8 mouse cellular contexts compared by ENCODE assay signal in genomic region chr3:52102601-52103530, GRCm38 (mm10). TPM values are rescaled to one million over a fixed set of nuclear protein-coding genes. Genes with fewer than 3 reads are reported as not detected.
DNase-seq lines count a peak whose midpoint lies in the region; ATAC-seq and TF ChIP-seq lines count a peak whose summit lies in the region.

No protein-coding gene starts in this region.

- H3K4me2 ChIP-seq in embryonic facial prominence, embryonic 15.5 days (replicated peaks) = peak overlapping the region; percentile 93
- H3K4me2 ChIP-seq in heart, embryonic 14.5 days (ENCODE audit: low read length) = peak overlapping the region; percentile 98
- H3K4me2 ChIP-seq in liver, embryonic 15.5 days = peak overlapping the region; percentile 94
- H3K4me2 ChIP-seq in neural tube, embryonic 11.5 days (ENCODE audit: low read depth) = peak overlapping the region; percentile 82
- peak overlapping the region; percentile 89 for H3K4me2 ChIP-seq in stomach, postnatal 0 days (replicated peaks; ENCODE audit: low read depth)

- H3K4me1 ChIP-seq in bone marrow, adult 2 months (ENCODE audit: control insufficient read depth, insufficient read depth, low read length) = no peaks in the 10 kb centered on the region
- H3K4me1 ChIP-seq in embryonic facial prominence, embryonic 15.5 days = peaks cover 5% of the 10 kb centered on the region; the same call in 1 of the 2 replicates
- H3K4me1 ChIP-seq in heart, embryonic 14.5 days (ENCODE audit: control insufficient read depth in 2 of 2, insufficient read depth in 2 of 2, low read length in 2 of 2) = peaks cover 0 to 7% of the 10 kb centered on the region in 2 experiments; a peak in 2 of 4 replicates
- H3K4me1 ChIP-seq in liver, embryonic 15.5 days (replicated peaks) = peaks cover 37% of the 10 kb centered on the region
- no peaks in the 10 kb centered on the region; the same call in 1 of the 2 replicates for H3K4me1 ChIP-seq in neural tube, embryonic 11.5 days (ENCODE audit: control insufficient read depth, insufficient read depth, low read length)
- no peaks in the 10 kb centered on the region for H3K4me1 ChIP-seq in stomach, postnatal 0 days (replicated peaks; ENCODE audit: control insufficient read depth, insufficient read depth)

- TF ChIP-seq POLR2A in bone marrow, adult 2 months (IDR thresholded peaks at IDR 0.05; ENCODE audit: borderline replicate concordance, control insufficient read depth, low read depth, low read length) = peak; percentile 59

- H3K4me3 ChIP-seq in C2C12 (ENCODE audit: insufficient read depth, poor library complexity, severe bottlenecking) = peak overlapping the region; percentile 64
- peak overlapping the region; percentile 82 for H3K4me3 ChIP-seq in bone marrow, adult 2 months (replicated peaks; ENCODE audit: control insufficient read depth, low read depth, low read length)
- peak overlapping the region; percentile 76 for H3K4me3 ChIP-seq in embryonic facial prominence, embryonic 15.5 days (replicated peaks)
- peak overlapping the region; percentile 61 to 62 for H3K4me3 ChIP-seq in heart, embryonic 14.5 days (ENCODE audit: control insufficient read depth in 1 of 2, insufficient read depth in 1 of 2, low read depth in 1 of 2, low read length in 2 of 2)
- peak overlapping the region; percentile 68 for H3K4me3 ChIP-seq in liver, embryonic 15.5 days (replicated peaks)
- peak overlapping the region; percentile 79 for H3K4me3 ChIP-seq in neural tube, embryonic 11.5 days (ENCODE audit: low read depth, low read length)
- peak overlapping the region; percentile 84 for H3K4me3 ChIP-seq in stomach, postnatal 0 days (ENCODE audit: low read depth, low read length)

- H3K79me3 ChIP-seq in C2C12 (ENCODE audit: low read depth) = peaks cover 11% of the 10 kb centered on the region

- WGBS in bone marrow, adult 2 months = under 1% methylated on average over 52 of the region's 52 CpGs
- under 1% methylated on average over 52 of the region's 52 CpGs for WGBS in embryonic facial prominence, embryonic 15.5 days
- WGBS in heart, embryonic 14.5 days = 0% methylated on average over 52 of the region's 52 CpGs
- under 1% methylated on average over 52 of the region's 52 CpGs for WGBS in liver, embryonic 15.5 days (ENCODE audit: insufficient replicate concordance)
- under 1% methylated on average over 51 of the region's 52 CpGs for WGBS in neural tube, embryonic 11.5 days
- WGBS in stomach, postnatal 0 days = 0% methylated on average over 44 of the region's 52 CpGs

- no peak for TF ChIP-seq CTCF in C2C12 (IDR thresholded peaks at IDR 0.05; ENCODE audit: control insufficient read depth, insufficient read depth, insufficient read length)
- TF ChIP-seq CTCF in bone marrow, adult 2 months (IDR thresholded peaks at IDR 0.05; ENCODE audit: control insufficient read depth, insufficient read depth, low read length) = no peak
- TF ChIP-seq CTCF in stomach, postnatal 0 days (IDR thresholded peaks at IDR 0.05; ENCODE audit: low read depth) = 0 out of 2 replicates have a peak, but pooled peaks have one; percentile 9

- no peaks in the 10 kb centered on the region for H3K9me3 ChIP-seq in embryonic facial prominence, embryonic 15.5 days (replicated peaks)
- H3K9me3 ChIP-seq in heart, embryonic 14.5 days (ENCODE audit: control insufficient read depth, low read length) = no peaks in the 10 kb centered on the region
- no peaks in the 10 kb centered on the region for H3K9me3 ChIP-seq in liver, embryonic 15.5 days (replicated peaks)
- H3K9me3 ChIP-seq in neural tube, embryonic 11.5 days (ENCODE audit: control insufficient read depth, low read length) = no peaks in the 10 kb centered on the region
- H3K9me3 ChIP-seq in stomach, postnatal 0 days (ENCODE audit: control insufficient read depth, low read length) = no peaks in the 10 kb centered on the region

- peaks cover 37% of the 10 kb centered on the region for H3K79me2 ChIP-seq in C2C12 (ENCODE audit: control insufficient read depth, insufficient read depth)

- no peak for TF ChIP-seq EP300 in stomach, postnatal 0 days (optimal IDR thresholded peaks at IDR 0.05)

- H3K27ac ChIP-seq in bone marrow, adult 2 months (ENCODE audit: control insufficient read depth, insufficient read depth, low read depth, low read length, poor library complexity) = peak overlapping the region; percentile 81
- peak overlapping the region; percentile 98 for H3K27ac ChIP-seq in embryonic facial prominence, embryonic 15.5 days (replicated peaks)
- H3K27ac ChIP-seq in heart, embryonic 14.5 days (replicated peaks in 1 of 2; ENCODE audit: control insufficient read depth in 1 of 2, insufficient read depth in 1 of 2, low read depth in 2 of 2, low read length in 2 of 2) = peak overlapping the region; percentile 93 to 99
- peak overlapping the region; percentile 90 for H3K27ac ChIP-seq in liver, embryonic 15.5 days (replicated peaks)
- peak overlapping the region; percentile 98 for H3K27ac ChIP-seq in neural tube, embryonic 11.5 days (ENCODE audit: low read depth, low read length)
- peak overlapping the region; percentile 99 for H3K27ac ChIP-seq in stomach, postnatal 0 days (replicated peaks)

- peak; percentile 87 for ATAC-seq in embryonic facial prominence, embryonic 15.5 days (ENCODE audit: insufficient number of reproducible peaks, low FRiP score, low TSS enrichment, low read depth)
- peak; percentile 82 for ATAC-seq in heart, embryonic 14.5 days (ENCODE audit: insufficient number of reproducible peaks, insufficient read depth, low FRiP score, low read depth)
- ATAC-seq in liver, embryonic 15.5 days (ENCODE audit: insufficient read depth) = peak; percentile 70
- ATAC-seq in neural tube, embryonic 11.5 days (ENCODE audit: insufficient read depth, low FRiP score, low TSS enrichment) = peak; percentile 69
- peak; percentile 35 for ATAC-seq in stomach, postnatal 0 days (ENCODE audit: low FRiP score, low TSS enrichment)

- peak overlapping the region; percentile 75 for H3ac ChIP-seq in C2C12 (ENCODE audit: control insufficient read depth, insufficient read length, low read depth)

- no peaks in the 10 kb centered on the region for H3K27me3 ChIP-seq in C2C12 (ENCODE audit: control insufficient read depth, insufficient read depth, insufficient read length)
- H3K27me3 ChIP-seq in embryonic facial prominence, embryonic 15.5 days = no peaks in the 10 kb centered on the region
- no peaks in the 10 kb centered on the region for H3K27me3 ChIP-seq in heart, embryonic 14.5 days (ENCODE audit: control insufficient read depth, insufficient read depth, low read length)
- 0 out of 2 replicates have a peak, but pooled peaks cover 11% of the 10 kb centered on the region for H3K27me3 ChIP-seq in liver, embryonic 15.5 days
- H3K27me3 ChIP-seq in neural tube, embryonic 11.5 days (ENCODE audit: control insufficient read depth, insufficient read depth, low read length) = no peaks in the 10 kb centered on the region
- no peaks in the 10 kb centered on the region for H3K27me3 ChIP-seq in stomach, postnatal 0 days (ENCODE audit: control insufficient read depth, insufficient read depth, low read length)

- H3K36me3 ChIP-seq in C2C12 (ENCODE audit: control insufficient read depth, insufficient read depth) = no peaks in the 10 kb centered on the region
- H3K36me3 ChIP-seq in embryonic facial prominence, embryonic 15.5 days = no peaks in the 10 kb centered on the region
- no peaks in the 10 kb centered on the region for H3K36me3 ChIP-seq in heart, embryonic 14.5 days (ENCODE audit: control insufficient read depth, insufficient read depth, low read length)
- no peaks in the 10 kb centered on the region for H3K36me3 ChIP-seq in liver, embryonic 15.5 days (replicated peaks)
- H3K36me3 ChIP-seq in neural tube, embryonic 11.5 days (ENCODE audit: control insufficient read depth, insufficient read depth, low read length) = no peaks in the 10 kb centered on the region
- no peaks in the 10 kb centered on the region for H3K36me3 ChIP-seq in stomach, postnatal 0 days (ENCODE audit: control insufficient read depth, insufficient read depth, low read length)

- peak; percentile 88 for DNase-seq in kidney, postnatal 10 days
- peak; percentile 91 for DNase-seq in neural tube, embryonic 11.5 days (ENCODE audit: low spot score)
- DNase-seq in stomach, postnatal 0 days (ENCODE audit: low spot score) = peak; percentile 83

- peak overlapping the region; percentile 70 for H3K9ac ChIP-seq in embryonic facial prominence, embryonic 15.5 days
- H3K9ac ChIP-seq in heart, embryonic 14.5 days (ENCODE audit: low read length) = peak overlapping the region; percentile 82
- H3K9ac ChIP-seq in liver, embryonic 15.5 days = peak overlapping the region; percentile 61
- peak overlapping the region; percentile 96 for H3K9ac ChIP-seq in neural tube, embryonic 11.5 days (ENCODE audit: low read length)
- H3K9ac ChIP-seq in stomach, postnatal 0 days (ENCODE audit: low read length) = peak overlapping the region; percentile 87

TF ChIP-seq in C2C12, 6 proteins besides CTCF, POLR2A, EP300 and RAD21:
- TF ChIP-seq MYOD1 (IDR thresholded peaks at IDR 0.05; ENCODE audit: control insufficient read depth, insufficient read length, low read depth) (no peak), CEBPB (IDR thresholded peaks at IDR 0.05; ENCODE audit: low read depth) (no peak), MAX (IDR thresholded peaks at IDR 0.05) (no peak), MYOG (IDR thresholded peaks at IDR 0.05; ENCODE audit: control insufficient read depth, extremely low read depth, insufficient read length) (no peak), USF1 (IDR thresholded peaks at IDR 0.05; ENCODE audit: low read depth) (no peak), FOSL1 (IDR thresholded peaks at IDR 0.05; ENCODE audit: insufficient read depth, low read length, poor library complexity, severe bottlenecking) (no peak)

RNA-seq across cellular contexts. Expression of gene Maml3, which starts 2.0 kb away (rescaled TPM):
- 2.2 TPM for polyA plus RNA-seq in C2C12 (2012; fragmentation: generic; extraction: Trizol)
- 1.4 and 4.9 TPM in 2 replicates for polyA plus RNA-seq in bone marrow, adult 2 months (2011; ENCODE audit: insufficient read depth, insufficient read length, low replicate concordance, missing spikeins)
- polyA plus RNA-seq in embryonic facial prominence, embryonic 15.5 days (2015; fragmentation: Nextera tagmentation; extraction: Ambion mirVana) = 6.5 TPM in 2 replicates
- 2.8 and 2.9 TPM in 2 replicates for polyA plus RNA-seq in heart, embryonic 14.5 days (2014; fragmentation: Nextera tagmentation; extraction: Ambion mirVana)
- 0.73 and 0.96 TPM in 2 replicates for polyA plus RNA-seq in liver, embryonic 15.5 days (2015; fragmentation: Nextera tagmentation; extraction: Ambion mirVana)
- 7.8 and 8.1 TPM in 2 replicates for polyA plus RNA-seq in neural tube, embryonic 11.5 days (2014; fragmentation: Nextera tagmentation; extraction: Ambion mirVana)
- 2.8 and 2.9 TPM in 2 replicates for polyA plus RNA-seq in stomach, postnatal 0 days (2015; fragmentation: Nextera tagmentation; extraction: Ambion mirVana)

Comparison
In these comparisons a context has a peak if more than half of its experiments do, and no peak if none do; other contexts are left out.
1. Peak in every context shown above with its lines: DNase-seq, ATAC-seq, H3K4me3 ChIP-seq and H3K27ac ChIP-seq.
2. ATAC-seq: peak in every context shown above with its lines; median percentile 87 in embryonic facial prominence, embryonic 15.5 days; 82 in heart, embryonic 14.5 days; 70 in liver, embryonic 15.5 days; 69 in neural tube, embryonic 11.5 days; 35 in stomach, postnatal 0 days.